Mouse (Mus musculus): ENCODE measurements around the gene Tmem213. TPM values are rescaled to one million over a fixed set of nuclear protein-coding genes. Genes with fewer than 3 reads are reported as not detected.

Gene Tmem213
- polyA plus RNA-seq (2014; fragmentation: Nextera tagmentation; extraction: Ambion mirVana): not detected in 2 replicates

DNA sequence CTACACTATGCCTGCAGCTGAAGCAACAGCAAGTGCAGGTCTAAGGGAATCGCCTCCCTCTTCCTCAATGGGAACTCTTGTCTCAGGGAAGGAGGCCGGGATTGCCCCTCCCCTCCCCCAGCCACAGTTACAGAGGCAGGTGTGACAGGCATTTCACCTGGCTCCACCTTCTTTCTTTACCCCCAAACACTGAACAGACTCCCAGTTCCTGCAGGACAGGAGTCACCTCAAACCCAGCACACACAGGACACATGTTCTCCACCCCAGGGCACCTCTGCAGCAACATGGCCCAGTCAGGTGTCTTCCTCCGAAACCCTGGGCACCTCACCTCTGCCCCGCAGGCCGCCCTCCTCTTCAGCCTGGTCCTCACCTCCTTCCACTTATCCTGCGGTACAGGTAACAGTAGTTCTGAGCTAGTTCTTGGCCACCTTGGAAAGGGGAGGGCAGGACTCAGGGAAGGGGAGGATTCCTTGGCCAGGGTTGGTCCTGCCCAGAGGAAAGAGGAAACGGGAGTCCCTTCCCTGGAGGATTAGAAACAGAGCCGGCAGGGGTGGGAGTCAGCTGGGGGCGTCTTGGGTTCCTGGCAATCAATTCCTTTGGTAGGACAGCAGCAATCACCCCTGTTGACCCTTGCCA lies at the start of gene Tmem213:
TSS of gene Tmem213 (plus strand) at position 96 of the 636 bp plus-strand sequence.
- Histone ChIP-seq H3K27ac (replicated peaks; ENCODE audit: low read depth, low read length) (no peak within 1 kb of the TSS), H3K27me3 (ENCODE audit: control insufficient read depth, insufficient read depth, low read length) (no peaks in the 10 kb centered on the region), H3K4me2 (ENCODE audit: low read depth, severe bottlenecking) (no peak within 1 kb of the TSS), H3K9me3 (ENCODE audit: control insufficient read depth, low read length) (no peaks in the 10 kb centered on the region), H3K9ac (ENCODE audit: low read length) (no peak within 1 kb of the TSS), H3K4me1 (ENCODE audit: control insufficient read depth, insufficient read depth, low read length) (0 out of 2 replicates have a peak, but pooled peaks cover 5% of the 10 kb centered on the region), H3K4me3 (ENCODE audit: low read depth, low read length) (no peak within 1 kb of the TSS), H3K36me3 (ENCODE audit: control insufficient read depth, insufficient read depth, low read length) (no peaks in the 10 kb centered on the region)
- 17% methylated on average over 9 of the region's 9 CpGs for WGBS
- ATAC-seq (ENCODE audit: insufficient number of reproducible peaks, low FRiP score, low TSS enrichment, low read depth): no peak
- no peak for DNase-seq (ENCODE audit: low spot score)

- Histone ChIP-seq H3K27me3 (ENCODE audit: control insufficient read depth, insufficient read depth, low read length) (no peaks in the 10 kb centered on the region), H3K9ac (ENCODE audit: low read length) (no peak overlapping the region), H3K4me1 (ENCODE audit: control insufficient read depth, insufficient read depth, low read length) (no peaks in the 10 kb centered on the region), H3K4me3 (ENCODE audit: low read depth, low read length) (no peak overlapping the region), H3K36me3 (ENCODE audit: control insufficient read depth, insufficient read depth, low read length) (no peaks in the 10 kb centered on the region), H3K9me3 (ENCODE audit: control insufficient read depth, low read length) (no peaks in the 10 kb centered on the region), H3K27ac (replicated peaks; ENCODE audit: low read depth, low read length) (no peak overlapping the region), H3K4me2 (ENCODE audit: low read depth, severe bottlenecking) (no peak overlapping the region)
- no peak for DNase-seq (ENCODE audit: low spot score)
- 82% methylated on average over 2 of the region's 2 CpGs for WGBS
- ATAC-seq (ENCODE audit: insufficient number of reproducible peaks, low FRiP score, low TSS enrichment, low read depth): no peak
Observed at GRCm38 (mm10) chr6:38064621-38065020, 44.4 kb upstream of the Tmem213 start.

DNA sequence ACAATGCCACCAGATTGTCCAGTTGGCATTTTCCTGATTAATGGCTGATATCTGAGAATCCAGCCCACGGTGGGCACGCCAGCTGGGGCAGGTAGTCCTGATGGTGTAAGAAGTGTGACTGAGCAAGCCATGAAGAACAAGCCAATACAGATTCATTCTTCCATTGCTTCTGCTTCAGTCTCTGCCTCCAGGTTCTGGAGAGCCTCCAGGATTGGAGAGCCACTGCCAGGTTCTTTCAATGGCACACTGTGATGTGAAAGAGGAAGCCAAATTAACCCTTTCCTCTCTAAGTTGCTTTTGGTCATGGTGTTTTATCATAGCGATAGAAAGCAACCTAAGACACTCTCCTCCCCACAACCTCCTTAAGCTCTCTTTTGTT lies 43.9 kb upstream of the Tmem213 start:
- Histone ChIP-seq H3K36me3 (ENCODE audit: control insufficient read depth, insufficient read depth, low read length) (no peaks in the 10 kb centered on the region), H3K4me1 (ENCODE audit: control insufficient read depth, insufficient read depth, low read length) (no peaks in the 10 kb centered on the region), H3K9me3 (ENCODE audit: control insufficient read depth, low read length) (no peaks in the 10 kb centered on the region), H3K4me2 (ENCODE audit: low read depth, severe bottlenecking) (no peak overlapping the region), H3K27ac (replicated peaks; ENCODE audit: low read depth, low read length) (no peak overlapping the region), H3K27me3 (ENCODE audit: control insufficient read depth, insufficient read depth, low read length) (no peaks in the 10 kb centered on the region), H3K4me3 (ENCODE audit: low read depth, low read length) (no peak overlapping the region), H3K9ac (ENCODE audit: low read length) (no peak overlapping the region)
- WGBS: 82% methylated on average over 3 of the region's 3 CpGs
- no peak for ATAC-seq (ENCODE audit: insufficient number of reproducible peaks, low FRiP score, low TSS enrichment, low read depth)
- no peak for DNase-seq (ENCODE audit: low spot score)

- H3K4me2 ChIP-seq (ENCODE audit: low read depth, severe bottlenecking): no peak overlapping the region
- no peaks in the 10 kb centered on the region for H3K9me3 ChIP-seq (ENCODE audit: control insufficient read depth, low read length)
- ATAC-seq (ENCODE audit: insufficient number of reproducible peaks, low FRiP score, low TSS enrichment, low read depth): no peak
- no peaks in the 10 kb centered on the region for H3K4me1 ChIP-seq (ENCODE audit: control insufficient read depth, insufficient read depth, low read length)
- H3K4me3 ChIP-seq (ENCODE audit: low read depth, low read length): no peak overlapping the region
- DNase-seq (ENCODE audit: low spot score): no peak
- no peak overlapping the region for H3K27ac ChIP-seq (replicated peaks; ENCODE audit: low read depth, low read length)
- 85% methylated on average over 11 of the region's 11 CpGs for WGBS
- no peak overlapping the region for H3K9ac ChIP-seq (ENCODE audit: low read length)
- H3K27me3 ChIP-seq (ENCODE audit: control insufficient read depth, insufficient read depth, low read length): no peaks in the 10 kb centered on the region
- no peaks in the 10 kb centered on the region for H3K36me3 ChIP-seq (ENCODE audit: control insufficient read depth, insufficient read depth, low read length)
Observed at GRCm38 (mm10) chr6:38065501-38066122, 43.4 kb upstream of the Tmem213 start.

- H3K9ac ChIP-seq (ENCODE audit: low read length): no peak overlapping the region
- no peaks in the 10 kb centered on the region for H3K9me3 ChIP-seq (ENCODE audit: control insufficient read depth, low read length)
- no peaks in the 10 kb centered on the region for H3K27me3 ChIP-seq (ENCODE audit: control insufficient read depth, insufficient read depth, low read length)
- no peaks in the 10 kb centered on the region for H3K36me3 ChIP-seq (ENCODE audit: control insufficient read depth, insufficient read depth, low read length)
- H3K4me3 ChIP-seq (ENCODE audit: low read depth, low read length): no peak overlapping the region
- 0 out of 2 replicates have a peak, but pooled peaks have one; percentile 44 for ATAC-seq (ENCODE audit: insufficient number of reproducible peaks, low FRiP score, low TSS enrichment, low read depth)
- no peak overlapping the region for H3K27ac ChIP-seq (replicated peaks; ENCODE audit: low read depth, low read length)
- H3K4me2 ChIP-seq (ENCODE audit: low read depth, severe bottlenecking): no peak overlapping the region
- H3K4me1 ChIP-seq (ENCODE audit: control insufficient read depth, insufficient read depth, low read length): no peaks in the 10 kb centered on the region
- DNase-seq (ENCODE audit: low spot score): peak; percentile 77
- 5% methylated on average over 5 of the region's 5 CpGs for WGBS
Observed at GRCm38 (mm10) chr6:38066215-38066614, 42.8 kb upstream of the Tmem213 start.

- Histone ChIP-seq H3K4me2 (ENCODE audit: low read depth, severe bottlenecking) (no peak overlapping the region), H3K4me3 (ENCODE audit: low read depth, low read length) (no peak overlapping the region), H3K9ac (ENCODE audit: low read length) (no peak overlapping the region), H3K27ac (replicated peaks; ENCODE audit: low read depth, low read length) (no peak overlapping the region), H3K36me3 (ENCODE audit: control insufficient read depth, insufficient read depth, low read length) (no peaks in the 10 kb centered on the region), H3K4me1 (ENCODE audit: control insufficient read depth, insufficient read depth, low read length) (no peaks in the 10 kb centered on the region), H3K27me3 (ENCODE audit: control insufficient read depth, insufficient read depth, low read length) (no peaks in the 10 kb centered on the region), H3K9me3 (ENCODE audit: control insufficient read depth, low read length) (no peaks in the 10 kb centered on the region)
- no peak for DNase-seq (ENCODE audit: low spot score)
- ATAC-seq (ENCODE audit: insufficient number of reproducible peaks, low FRiP score, low TSS enrichment, low read depth): no peak
- WGBS: 93% methylated on average over 4 of the region's 4 CpGs
Observed at GRCm38 (mm10) chr6:38071256-38071655, 37.8 kb upstream of the Tmem213 start.

DNA sequence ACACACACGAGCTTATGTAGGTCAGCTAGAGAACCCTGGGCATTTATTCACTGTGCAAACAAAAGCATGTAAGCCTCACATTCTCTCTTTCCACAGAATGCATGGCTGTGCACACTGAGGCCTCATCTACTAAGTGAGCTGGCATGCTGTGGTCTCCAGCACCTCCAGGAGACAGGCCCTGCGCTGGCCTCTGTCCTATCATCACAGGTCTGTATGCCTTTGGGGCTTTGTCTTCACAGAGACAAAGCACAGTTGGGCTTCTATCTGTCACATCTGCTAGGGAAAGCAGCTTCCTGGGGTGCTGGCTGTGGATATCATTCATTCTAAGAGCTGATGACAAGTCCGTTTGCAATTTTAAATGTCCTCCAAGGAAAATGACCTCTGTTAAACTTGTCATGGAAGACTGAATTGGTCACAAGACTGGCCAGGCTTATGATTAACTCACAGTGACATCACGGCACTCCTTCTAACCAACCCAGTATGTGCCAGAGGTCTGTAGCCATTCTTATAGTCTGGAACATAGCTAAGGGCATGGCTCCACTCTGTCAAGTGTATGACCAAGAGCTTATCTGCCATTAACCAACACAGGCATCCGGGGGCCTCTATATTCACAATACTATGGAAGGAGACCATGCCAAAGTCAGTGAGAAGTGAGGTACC lies 36.8 kb upstream of the Tmem213 start:
- Histone ChIP-seq H3K4me3 (ENCODE audit: low read depth, low read length) (no peak overlapping the region), H3K4me1 (ENCODE audit: control insufficient read depth, insufficient read depth, low read length) (no peaks in the 10 kb centered on the region), H3K9me3 (ENCODE audit: control insufficient read depth, low read length) (no peaks in the 10 kb centered on the region), H3K27me3 (ENCODE audit: control insufficient read depth, insufficient read depth, low read length) (no peaks in the 10 kb centered on the region), H3K36me3 (ENCODE audit: control insufficient read depth, insufficient read depth, low read length) (no peaks in the 10 kb centered on the region), H3K27ac (replicated peaks; ENCODE audit: low read depth, low read length) (no peak overlapping the region), H3K9ac (ENCODE audit: low read length) (no peak overlapping the region), H3K4me2 (ENCODE audit: low read depth, severe bottlenecking) (no peak overlapping the region)
- DNase-seq (ENCODE audit: low spot score): no peak
- 82% methylated on average over 5 of the region's 5 CpGs for WGBS
- no peak for ATAC-seq (ENCODE audit: insufficient number of reproducible peaks, low FRiP score, low TSS enrichment, low read depth)

DNA sequence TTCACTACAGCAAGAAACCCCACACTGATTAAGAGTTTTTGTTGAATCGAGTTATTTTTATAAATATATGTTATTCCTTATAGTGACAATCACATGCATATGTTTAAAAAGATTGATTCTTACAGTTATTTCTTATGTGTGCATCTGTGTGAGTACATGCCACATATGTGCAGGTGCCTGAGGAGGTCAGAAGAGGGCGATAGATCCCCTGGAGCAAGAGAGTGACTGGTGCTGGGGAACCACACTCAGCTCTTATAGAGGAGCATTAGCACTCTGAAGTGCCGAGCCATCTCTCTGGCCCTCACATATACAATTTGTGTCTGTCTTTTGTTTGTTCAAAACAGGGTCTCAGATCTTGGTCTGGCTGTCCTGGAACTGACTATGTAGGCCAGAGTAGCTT lies 35.5 kb upstream of the Tmem213 start:
- WGBS: 93% methylated on average over 3 of the region's 3 CpGs
- Histone ChIP-seq H3K4me1 (ENCODE audit: control insufficient read depth, insufficient read depth, low read length) (no peaks in the 10 kb centered on the region), H3K27ac (replicated peaks; ENCODE audit: low read depth, low read length) (no peak overlapping the region), H3K9ac (ENCODE audit: low read length) (no peak overlapping the region), H3K27me3 (ENCODE audit: control insufficient read depth, insufficient read depth, low read length) (no peaks in the 10 kb centered on the region), H3K4me2 (ENCODE audit: low read depth, severe bottlenecking) (no peak overlapping the region), H3K4me3 (ENCODE audit: low read depth, low read length) (no peak overlapping the region), H3K36me3 (ENCODE audit: control insufficient read depth, insufficient read depth, low read length) (no peaks in the 10 kb centered on the region), H3K9me3 (ENCODE audit: control insufficient read depth, low read length) (no peaks in the 10 kb centered on the region)
- ATAC-seq (ENCODE audit: insufficient number of reproducible peaks, low FRiP score, low TSS enrichment, low read depth): no peak
- no peak for DNase-seq (ENCODE audit: low spot score)

Measured in limb, embryonic 11.5 days (tissue).